Mouse (Mus musculus) small intestine, adult 2 months (tissue): ENCODE results near the gene Tbc1d13.

ENCODE experiments used
- CTCF ChIP-seq: fragments of 200-500 bp; IDR thresholded peaks from 2 replicates; pipeline ENCODE4 v1.5.1; 2012; ENCODE audit warnings: low read depth, mild to moderate bottlenecking, control low read depth, inconsistent platforms, low read length, moderate library complexity, mixed read lengths; ENCODE audit not compliant: insufficient replicate concordance, insufficient read length; ENCODE audit errors: extremely low read depth
- POLR2A ChIP-seq: fragments of 200-500 bp; IDR thresholded peaks from 2 replicates; pipeline ENCODE4 v1.6.1; 2012; ENCODE audit warnings: low read depth, mild to moderate bottlenecking, control low read depth, inconsistent platforms, low read length, moderate library complexity

DNA sequence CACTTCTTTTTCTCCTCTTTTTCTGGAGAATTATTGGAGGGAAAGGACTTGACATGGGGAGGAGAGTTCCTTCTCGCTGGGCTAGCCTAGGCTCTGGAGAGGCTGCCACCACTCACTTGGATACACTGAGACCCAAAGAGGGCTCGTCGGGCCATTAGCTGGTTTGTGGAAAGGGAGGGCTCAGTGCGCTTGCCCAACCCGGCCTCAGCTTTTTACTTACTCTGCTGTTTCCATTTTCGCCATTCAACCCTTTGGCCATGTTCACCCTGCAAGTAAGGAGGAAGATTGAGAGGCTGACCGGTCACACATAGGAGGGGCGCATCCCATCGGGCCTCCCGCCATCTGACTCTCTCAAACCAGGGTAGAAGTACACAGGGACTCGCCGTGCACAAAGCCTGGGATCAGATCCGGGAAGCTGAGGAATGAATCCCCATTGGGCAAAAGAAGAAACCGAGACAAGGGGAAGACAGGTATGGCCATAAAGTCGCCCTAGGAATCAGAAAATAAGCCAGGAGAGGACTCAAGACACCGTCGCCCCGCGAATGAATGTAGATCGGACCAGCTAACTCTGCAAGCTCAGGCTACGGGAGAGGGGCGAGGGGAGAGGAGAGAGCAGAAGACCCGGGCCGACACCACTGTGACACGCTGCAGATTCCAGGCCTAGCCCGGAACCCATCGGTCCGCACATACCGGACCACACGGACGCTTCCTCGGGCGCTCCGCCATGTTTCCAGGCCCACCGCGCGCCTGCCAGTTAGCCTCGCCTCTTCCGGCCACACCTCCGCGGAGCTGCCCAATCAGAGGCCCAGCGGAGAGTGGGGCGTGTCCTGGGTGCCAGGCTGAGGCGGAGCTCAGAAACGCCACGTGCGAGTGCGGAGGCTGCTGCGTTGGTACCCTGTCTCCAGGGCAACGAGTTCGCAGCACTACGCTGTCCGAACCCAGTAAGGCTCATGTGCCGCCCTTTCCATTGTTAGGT, 44.4 kb downstream of the Tbc1d13 start, which contains the start of gene Spout1:
- TF ChIP-seq CTCF = no peak
- TF ChIP-seq POLR2A = peak; percentile 62
